Mouse (Mus musculus): ENCODE results near the gene Gpr132.

Gpr132 gene

GRCm38 (mm10) chr12:112879731-112880130 is 11.7 kb upstream of the Gpr132 start:
- in situ Hi-C loops (cut with MboI, MseI), result loop anchor here in 1 of 2 experiments (10.0 kb wide), 2 partner anchors 845 to 1845 kb away; partner anchors contain the start of gene Rcor1

GRCm38 (mm10) chr12:112877607-112878020 is 9.6 kb upstream of the Gpr132 start:
- in situ Hi-C loops (cut with MboI, MseI), result loop anchor here in 1 of 2 experiments (10.0 kb wide), 1 partner anchor 1843 kb away; the partner anchor contains the start of gene Rcor1

- in situ Hi-C loops (cut with MboI, MseI), result loop anchor here in 1 of 2 experiments (10.0 kb wide), 1 partner anchor 1842 kb away; the partner anchor contains the start of gene Rcor1
These were observed 9.1 kb upstream of the Gpr132 start for GRCm38 (mm10) chr12:112877073-112877576.

GRCm38 (mm10) chr12:112876332-112877072 is 8.5 kb upstream of the Gpr132 start:
- in situ Hi-C loops (cut with MboI, MseI), result loop anchor here in 1 of 2 experiments (10.0 kb wide), 1 partner anchor 1842 kb away; the partner anchor contains the start of gene Rcor1

- in situ Hi-C loops (cut with MboI, MseI), result loop anchor here in 1 of 2 experiments (10.0 kb wide), 1 partner anchor 1841 kb away; the partner anchor contains the start of gene Rcor1
These were observed 7.4 kb upstream of the Gpr132 start for GRCm38 (mm10) chr12:112875225-112876013.

- in situ Hi-C loops (cut with MboI, MseI), result loop anchor here in 1 of 2 experiments (10.0 kb wide), 1 partner anchor 1839 kb away; the partner anchor contains the start of gene Rcor1
These were observed 6.2 kb upstream of the Gpr132 start for GRCm38 (mm10) chr12:112874199-112874598.

- in situ Hi-C loops (cut with MboI, MseI), result loop anchor here in 1 of 2 experiments (10.0 kb wide), 1 partner anchor 1839 kb away; the partner anchor contains the start of gene Rcor1
These were observed 5.6 kb upstream of the Gpr132 start for GRCm38 (mm10) chr12:112873452-112874190.

GRCm38 (mm10) chr12:112872991-112873390 is 5.0 kb upstream of the Gpr132 start:
- in situ Hi-C loops (cut with MboI, MseI), result loop anchor here in 1 of 2 experiments (10.0 kb wide), 1 partner anchor 1838 kb away; the partner anchor contains the start of gene Rcor1

- in situ Hi-C loops (cut with MboI, MseI), result loop anchor here in 1 of 2 experiments (10.0 kb wide), 1 partner anchor 1836 kb away; the partner anchor contains the start of gene Rcor1
These were observed 3.2 kb upstream of the Gpr132 start for GRCm38 (mm10) chr12:112871272-112871671.

- in situ Hi-C loops (cut with MboI, MseI), result loop anchor here in 1 of 2 experiments (10.0 kb wide), 1 partner anchor 1836 kb away; the partner anchor contains the start of gene Rcor1
These were observed 2.7 kb upstream of the Gpr132 start for GRCm38 (mm10) chr12:112870775-112871174.

- in situ Hi-C loops (cut with MboI, MseI), result loop anchor here in 1 of 2 experiments (10.0 kb wide), 1 partner anchor 1835 kb away; the partner anchor contains the start of gene Rcor1
These were observed 1.8 kb upstream of the Gpr132 start for GRCm38 (mm10) chr12:112869783-112870204.

GRCm38 (mm10) chr12:112867106-112867674 is 838 bp downstream of the Gpr132 start:
- in situ Hi-C loops (cut with MboI, MseI), result no loop called here

GRCm38 (mm10) chr12:112866467-112867080 is 1.5 kb downstream of the Gpr132 start:
- in situ Hi-C loops (cut with MboI, MseI), result no loop called here

GRCm38 (mm10) chr12:112864804-112865203 is 3.2 kb downstream of the Gpr132 start:
- in situ Hi-C loops (cut with MboI, MseI), result no loop called here

- in situ Hi-C loops (cut with MboI, MseI), result no loop called here
These were observed 6.1 kb downstream of the Gpr132 start for GRCm38 (mm10) chr12:112861911-112862321.

GRCm38 (mm10) chr12:112860765-112861164 is 7.3 kb downstream of the Gpr132 start:
- in situ Hi-C loops (cut with MboI, MseI), result no loop called here

- in situ Hi-C loops (cut with MboI, MseI), result loop anchor here in 1 of 2 experiments (10.0 kb wide), 1 partner anchor 1675 kb away; the partner anchor contains the start of gene 4930595D18Rik
These were observed 8.1 kb downstream of the Gpr132 start for GRCm38 (mm10) chr12:112859930-112860329.

- in situ Hi-C loops (cut with MboI, MseI), result loop anchor here in 1 of 2 experiments (10.0 kb wide), 1 partner anchor 1674 kb away; the partner anchor contains the start of gene 4930595D18Rik
These were observed 9.3 kb downstream of the Gpr132 start for GRCm38 (mm10) chr12:112858581-112859336.

Data from T-helper 17 cell (primary cell).